Mouse (Mus musculus): ENCODE data around the gene Arhgap18.
"Not testable (repeated sequence)": the region's sequence is repeated elsewhere in the genome, so short reads cannot be mapped to it uniquely, and the experiment has no call there.

Gene Arhgap18

GRCm38 (mm10) chr10:26911176-26911575 is 158.0 kb downstream of the Arhgap18 start:
- DNase-seq (ENCODE audit: low spot score): no peak

GRCm38 (mm10) chr10:26912112-26912797 is 159.0 kb downstream of the Arhgap18 start:
- DNase-seq (ENCODE audit: low spot score): no peak

GRCm38 (mm10) chr10:26912807-26913206 is 159.6 kb downstream of the Arhgap18 start:
- no peak for DNase-seq (ENCODE audit: low spot score)

GRCm38 (mm10) chr10:26919307-26919977 is 166.2 kb downstream of the Arhgap18 start:
- peak; percentile 17 for DNase-seq (ENCODE audit: low spot score)

- DNase-seq (ENCODE audit: low spot score): no peak
Measured at GRCm38 (mm10) chr10:26920383-26920979, 167.3 kb downstream of the Arhgap18 start.

- DNase-seq (ENCODE audit: low spot score): not testable (repeated sequence)
Measured at GRCm38 (mm10) chr10:26936056-26936455, 182.8 kb downstream of the Arhgap18 start.

- not testable (repeated sequence) for DNase-seq (ENCODE audit: low spot score)
Measured at GRCm38 (mm10) chr10:26938464-26938863, 185.2 kb downstream of the Arhgap18 start.

- no peak for DNase-seq (ENCODE audit: low spot score)
Measured at GRCm38 (mm10) chr10:26939549-26939948, 186.3 kb downstream of the Arhgap18 start.

GRCm38 (mm10) chr10:26948331-26948730 is 195.1 kb downstream of the Arhgap18 start:
- no peak for DNase-seq (ENCODE audit: low spot score)

GRCm38 (mm10) chr10:26949667-26950066 is 196.4 kb downstream of the Arhgap18 start:
- DNase-seq (ENCODE audit: low spot score): no peak

- no peak for DNase-seq (ENCODE audit: low spot score)
Measured at GRCm38 (mm10) chr10:26950448-26950847, 197.2 kb downstream of the Arhgap18 start.

- DNase-seq (ENCODE audit: low spot score): no peak
Measured at GRCm38 (mm10) chr10:26958513-26958912, 205.3 kb downstream of the Arhgap18 start.

All from left cerebral cortex, adult 11 months (tissue).